Mouse (Mus musculus): ENCODE data around the gene Fgd2. TPM values are rescaled to one million over a fixed set of nuclear protein-coding genes. Genes with fewer than 3 reads are reported as not detected.

Gene Fgd2
- polyA plus RNA-seq, 1 experiment from 2014 or later, result 21.7 TPM

- Histone ChIP-seq H3K9me3 (no peaks in the 10 kb centered on the region), H3K4me2 (no peak overlapping the region), H3K4me1 (no peaks in the 10 kb centered on the region), H3K36me3 (no peaks in the 10 kb centered on the region), H3K9ac (no peak overlapping the region), H3K27ac (no peak overlapping the region), H3K27me3 (no peaks in the 10 kb centered on the region), H3K4me3 (no peak overlapping the region)
- 88% methylated on average over 6 of the region's 6 CpGs for WGBS
- no peak for ATAC-seq (ENCODE audit: borderline replicate concordance, extremely low read depth, low FRiP score, low TSS enrichment)
These were observed 61.6 kb downstream of the Fgd2 start for GRCm38 (mm10) chr17:29422337-29422736.

- Histone ChIP-seq H3K36me3 (no peaks in the 10 kb centered on the region), H3K9ac (no peak overlapping the region), H3K4me1 (no peaks in the 10 kb centered on the region), H3K9me3 (no peaks in the 10 kb centered on the region), H3K27ac (no peak overlapping the region), H3K27me3 (no peaks in the 10 kb centered on the region), H3K4me3 (no peak overlapping the region), H3K4me2 (no peak overlapping the region)
- WGBS, result 68% methylated on average over 8 of the region's 8 CpGs
- ATAC-seq (ENCODE audit: borderline replicate concordance, extremely low read depth, low FRiP score, low TSS enrichment), result no peak
These were observed 62.3 kb downstream of the Fgd2 start for GRCm38 (mm10) chr17:29422912-29423504.

GRCm38 (mm10) chr17:29423991-29424390 lies 63.3 kb downstream of the Fgd2 start:
- no peak overlapping the region for H3K4me2 ChIP-seq
- no peaks in the 10 kb centered on the region for H3K9me3 ChIP-seq
- H3K4me1 ChIP-seq, result no peaks in the 10 kb centered on the region
- no peak for ATAC-seq (ENCODE audit: borderline replicate concordance, extremely low read depth, low FRiP score, low TSS enrichment)
- 90% methylated on average over 2 of the region's 2 CpGs for WGBS
- H3K27ac ChIP-seq, result no peak overlapping the region
- no peaks in the 10 kb centered on the region for H3K27me3 ChIP-seq
- H3K36me3 ChIP-seq, result no peaks in the 10 kb centered on the region
- H3K9ac ChIP-seq, result no peak overlapping the region
- no peak overlapping the region for H3K4me3 ChIP-seq

- Histone ChIP-seq H3K27ac (no peak overlapping the region), H3K4me1 (no peaks in the 10 kb centered on the region), H3K4me2 (no peak overlapping the region), H3K27me3 (no peaks in the 10 kb centered on the region), H3K9me3 (no peaks in the 10 kb centered on the region), H3K36me3 (no peaks in the 10 kb centered on the region), H3K9ac (no peak overlapping the region), H3K4me3 (no peak overlapping the region)
- WGBS, result 73% methylated on average over 9 of the region's 9 CpGs
- ATAC-seq (ENCODE audit: borderline replicate concordance, extremely low read depth, low FRiP score, low TSS enrichment), result no peak
These were observed 64.6 kb downstream of the Fgd2 start for GRCm38 (mm10) chr17:29425345-29425744.

- Histone ChIP-seq H3K27ac (no peak overlapping the region), H3K9ac (no peak overlapping the region), H3K4me3 (no peak overlapping the region), H3K9me3 (no peaks in the 10 kb centered on the region), H3K4me2 (no peak overlapping the region), H3K36me3 (no peaks in the 10 kb centered on the region), H3K4me1 (peaks cover 7% of the 10 kb centered on the region; the same call in 1 of the 2 replicates), H3K27me3 (no peaks in the 10 kb centered on the region)
- ATAC-seq (ENCODE audit: borderline replicate concordance, extremely low read depth, low FRiP score, low TSS enrichment), result no peak
- 31% methylated on average over 8 of the region's 8 CpGs for WGBS
These were observed 67.5 kb downstream of the Fgd2 start for GRCm38 (mm10) chr17:29428213-29428612.

- Histone ChIP-seq H3K4me1 (peaks cover 7% of the 10 kb centered on the region; the same call in 1 of the 2 replicates), H3K27ac (no peak overlapping the region), H3K4me3 (no peak overlapping the region), H3K9me3 (no peaks in the 10 kb centered on the region), H3K27me3 (no peaks in the 10 kb centered on the region), H3K9ac (no peak overlapping the region), H3K36me3 (no peaks in the 10 kb centered on the region), H3K4me2 (no peak overlapping the region)
- WGBS, result 42% methylated on average over 2 of the region's 2 CpGs
- ATAC-seq (ENCODE audit: borderline replicate concordance, extremely low read depth, low FRiP score, low TSS enrichment), result no peak
These were observed 68.1 kb downstream of the Fgd2 start for GRCm38 (mm10) chr17:29428826-29429225.

Other genes starting within 250 kb of the Fgd2 start
- gene Rab44, start 246.8 kb upstream of the Fgd2 start, polyA plus RNA-seq (2015; fragmentation: Nextera tagmentation; extraction: Ambion mirVana), result 0.52 and 1.4 TPM in 2 replicates
- gene Cpne5, start 122.7 kb upstream of the Fgd2 start, polyA plus RNA-seq (2015; fragmentation: Nextera tagmentation; extraction: Ambion mirVana), result 3.9 and 5.1 TPM in 2 replicates
- gene Ppil1, start 96.7 kb upstream of the Fgd2 start, polyA plus RNA-seq (2015; fragmentation: Nextera tagmentation; extraction: Ambion mirVana), result 169 and 174 TPM in 2 replicates
- 79.2 and 83.2 TPM in 2 replicates for gene BC004004, start 92.1 kb upstream of the Fgd2 start, polyA plus RNA-seq (2015; fragmentation: Nextera tagmentation; extraction: Ambion mirVana)
- gene Pi16, start 43.2 kb upstream of the Fgd2 start, polyA plus RNA-seq (2015; fragmentation: Nextera tagmentation; extraction: Ambion mirVana), result 1.9 and 2.4 TPM in 2 replicates
- 341 and 343 TPM in 2 replicates for gene Mtch1, start 13.0 kb upstream of the Fgd2 start, polyA plus RNA-seq (2015; fragmentation: Nextera tagmentation; extraction: Ambion mirVana)
- 16.3 and 17.2 TPM in 2 replicates for gene Pim1, start 129.8 kb downstream of the Fgd2 start, polyA plus RNA-seq (2015; fragmentation: Nextera tagmentation; extraction: Ambion mirVana)
- gene Gm17657, start 188.7 kb downstream of the Fgd2 start, polyA plus RNA-seq (2015; fragmentation: Nextera tagmentation; extraction: Ambion mirVana), result not detected in 2 replicates
- 14.8 and 15.6 TPM in 2 replicates for gene Tbc1d22b, start 188.9 kb downstream of the Fgd2 start, polyA plus RNA-seq (2015; fragmentation: Nextera tagmentation; extraction: Ambion mirVana)
- 0.75 and 1.4 TPM in 2 replicates for gene Tmem217, start 191.5 kb downstream of the Fgd2 start, polyA plus RNA-seq (2015; fragmentation: Nextera tagmentation; extraction: Ambion mirVana)